Mouse (Mus musculus): ENCODE data around the gene Kdm7a.
A peak's percentile ranks its signal among the peaks of the same experiment; 100 is the strongest.

The Kdm7a gene

DNA sequence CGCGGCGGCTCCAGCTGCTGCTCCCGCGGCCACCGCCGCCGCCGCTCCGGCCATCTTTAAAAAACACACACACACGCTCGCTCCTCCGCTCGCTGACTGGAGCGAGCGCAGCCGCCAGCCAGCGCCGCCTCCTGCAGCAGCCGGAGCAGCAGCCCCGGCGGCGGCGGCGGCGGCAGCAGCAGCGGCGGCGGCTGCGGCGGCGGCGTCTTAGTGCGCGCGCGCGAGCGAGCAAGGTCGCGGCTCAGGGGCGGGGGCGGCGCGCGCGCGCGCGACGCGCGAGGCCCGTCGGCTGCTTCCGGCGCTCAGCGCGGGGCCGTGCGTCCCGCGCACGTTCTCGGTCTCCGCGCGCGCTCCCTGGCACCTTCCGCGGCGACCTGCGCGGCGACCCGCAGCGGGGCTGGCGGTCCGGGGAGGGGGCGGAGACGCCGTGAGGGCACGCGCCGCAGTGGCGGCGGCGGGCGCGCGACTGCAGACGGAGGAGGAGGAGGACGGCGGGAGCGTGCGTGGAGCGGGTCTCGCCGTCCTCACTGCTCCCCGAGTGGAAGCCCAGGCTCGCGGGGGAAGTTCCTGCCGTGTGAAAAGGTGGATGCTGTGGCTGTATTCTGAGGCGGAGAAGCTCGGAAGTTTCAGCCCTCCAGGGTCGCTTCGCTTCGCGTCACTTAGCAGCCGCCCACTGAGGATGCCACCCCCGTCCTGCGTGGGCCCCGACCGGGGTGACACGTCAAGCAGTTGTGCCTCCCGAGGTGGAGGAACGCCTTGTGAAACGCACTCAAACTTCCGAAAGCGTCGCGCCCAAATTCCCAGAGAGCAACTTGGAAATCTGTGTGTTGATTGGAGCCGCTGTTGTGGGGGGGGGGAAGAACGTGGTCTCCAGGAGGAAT is at the start of gene Kdm7a:
Gene Kdm7a (minus strand): TSS at position 209 of the 881 bp plus-strand sequence.
- peak; percentile 95 for DNase-seq

DNA sequence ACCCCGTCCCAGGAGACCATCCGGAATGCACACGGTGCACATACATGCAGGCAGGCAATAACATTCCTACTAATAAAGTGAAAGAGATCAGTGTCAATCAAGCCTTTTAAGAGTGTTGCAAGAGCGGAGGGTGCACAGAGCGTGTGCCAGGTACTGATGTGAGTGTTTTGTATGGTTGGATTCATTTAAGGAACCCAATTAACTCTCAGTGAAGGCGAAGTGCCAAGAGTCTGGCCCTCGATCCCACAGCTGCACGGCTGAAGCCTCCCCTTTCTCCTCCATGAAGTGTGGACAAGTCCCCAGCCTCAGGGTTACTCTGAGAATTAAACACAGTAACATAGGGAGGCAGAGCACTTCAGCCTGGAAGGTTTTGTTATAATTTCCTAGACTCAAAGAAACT is 48.7 kb upstream of the Kdm7a start:
- no peak for DNase-seq

DNA sequence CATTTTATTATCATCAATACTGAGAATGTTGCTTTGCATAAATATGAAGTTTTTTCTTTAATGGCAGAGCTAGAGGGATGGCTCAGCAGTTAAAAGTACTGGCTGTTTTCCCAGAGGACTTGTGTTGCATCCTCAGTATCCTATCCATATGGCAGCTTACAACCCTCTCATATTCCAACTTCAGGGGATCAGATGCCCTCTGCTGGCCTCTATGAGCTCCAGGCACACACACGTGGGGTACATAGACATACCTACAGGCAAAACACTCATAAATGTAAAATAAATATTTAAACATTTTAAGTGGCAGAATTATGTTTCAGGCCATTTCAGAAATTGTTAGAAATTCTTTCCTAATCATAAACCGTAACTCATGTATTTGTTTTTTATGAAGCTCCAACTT is 43.5 kb upstream of the Kdm7a start:
- DNase-seq, result no peak

DNA sequence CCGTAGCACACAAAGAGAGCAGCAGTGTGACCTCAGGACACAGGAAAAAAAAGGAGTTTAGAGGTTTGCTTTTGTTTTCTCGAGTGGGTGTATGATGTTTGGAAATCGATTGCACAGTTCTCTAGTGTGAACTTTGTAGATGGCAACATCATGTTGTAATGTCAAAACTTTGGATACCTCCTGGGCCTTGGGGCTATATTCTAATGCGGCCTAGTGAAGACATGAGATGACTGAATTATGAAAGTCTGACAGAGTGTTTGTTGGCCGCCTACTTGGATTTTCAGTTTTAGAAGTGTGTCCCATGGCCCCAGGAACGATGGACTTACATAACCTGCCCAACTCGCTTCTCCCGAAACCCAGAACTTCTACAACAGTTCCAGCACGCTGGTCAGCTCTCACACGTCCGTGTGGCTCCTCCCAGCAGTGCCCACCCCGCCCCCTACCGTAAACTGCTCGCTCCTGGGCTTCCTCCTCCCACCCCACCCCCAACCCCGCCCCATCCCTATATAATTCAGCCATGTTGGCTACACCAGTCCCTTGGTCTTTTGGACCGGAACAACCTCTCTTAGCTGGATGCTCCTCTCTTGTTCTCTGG is 42.7 kb upstream of the Kdm7a start:
- no peak for DNase-seq

DNA sequence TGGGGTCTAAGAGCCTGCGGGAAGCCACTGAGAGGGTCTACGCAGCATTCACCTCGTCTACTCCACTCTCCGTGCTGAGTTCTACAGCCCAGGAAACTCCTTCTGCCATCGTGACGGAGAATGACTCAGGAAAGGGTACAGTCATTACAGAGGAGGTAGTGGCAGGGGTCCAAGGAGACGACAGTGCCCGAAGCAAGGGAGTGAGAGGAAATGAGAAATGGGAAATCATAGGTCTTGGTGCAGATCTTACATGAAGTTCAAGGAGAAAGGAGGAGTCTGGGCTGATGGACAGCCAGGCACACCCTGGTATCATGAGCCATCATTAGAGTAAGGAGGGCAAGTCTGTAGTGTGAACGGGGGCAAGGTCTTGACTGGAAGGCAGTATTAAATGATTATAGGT is 37.5 kb upstream of the Kdm7a start:
- DNase-seq, result no peak

DNA sequence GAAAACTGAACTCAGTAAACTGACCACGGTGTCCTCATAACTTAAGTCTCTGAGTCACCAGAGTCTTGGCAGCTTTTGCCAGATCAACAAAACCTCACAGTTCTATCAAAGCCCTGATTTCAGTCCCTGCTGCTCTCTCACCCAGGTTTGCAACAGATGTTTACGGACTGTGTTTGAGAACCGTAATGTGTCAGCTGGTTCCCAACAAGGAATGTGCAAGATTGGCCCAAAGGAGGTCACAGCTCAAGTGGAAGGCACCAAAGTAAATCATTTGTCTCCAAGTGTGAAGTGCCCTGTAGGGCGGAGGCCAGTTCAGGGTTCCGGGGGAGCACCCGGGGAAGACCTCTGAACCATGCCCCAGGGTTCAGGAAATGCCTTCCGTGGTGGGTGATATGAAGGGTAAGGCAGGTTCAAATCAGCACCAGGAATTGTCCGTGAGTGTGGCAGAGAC is 36.9 kb upstream of the Kdm7a start:
- peak; percentile 58 for DNase-seq

DNA sequence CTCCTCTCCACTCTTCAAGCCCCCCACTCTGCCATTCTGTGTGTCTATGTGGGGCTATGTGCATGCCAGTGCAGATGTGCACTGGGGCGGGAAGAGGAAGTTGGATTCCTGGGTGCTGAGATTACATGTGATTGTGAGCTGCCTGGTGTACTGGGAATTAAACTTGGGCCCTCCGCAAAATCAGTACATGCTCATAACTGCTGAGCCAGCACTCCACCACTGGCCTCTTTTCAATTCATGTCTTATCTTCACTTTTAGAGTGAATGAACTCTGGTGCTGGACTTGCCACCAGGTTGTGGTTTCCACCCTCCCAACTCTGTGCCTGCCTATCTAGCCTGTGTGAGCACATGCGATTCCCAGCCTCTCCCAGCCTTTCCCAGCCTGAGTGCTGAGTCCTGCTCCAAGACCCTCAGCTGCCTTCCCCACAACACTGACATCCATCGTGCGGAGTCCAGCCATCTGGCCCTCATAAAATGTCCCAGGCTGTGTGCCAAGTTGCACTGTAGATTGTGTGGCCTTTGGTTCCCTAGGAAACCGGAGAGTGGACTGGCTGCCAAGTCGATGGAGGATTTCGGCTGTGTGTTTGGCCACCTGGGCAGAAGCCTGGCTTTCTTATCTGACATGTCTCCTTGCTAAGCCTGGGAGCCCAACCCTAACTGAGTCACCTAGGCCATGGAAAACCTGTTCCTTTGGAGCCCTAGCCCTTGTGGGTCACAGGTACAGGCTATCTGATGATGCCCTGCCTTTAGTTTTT is 36.3 kb upstream of the Kdm7a start:
- DNase-seq, result peak; percentile 91

DNA sequence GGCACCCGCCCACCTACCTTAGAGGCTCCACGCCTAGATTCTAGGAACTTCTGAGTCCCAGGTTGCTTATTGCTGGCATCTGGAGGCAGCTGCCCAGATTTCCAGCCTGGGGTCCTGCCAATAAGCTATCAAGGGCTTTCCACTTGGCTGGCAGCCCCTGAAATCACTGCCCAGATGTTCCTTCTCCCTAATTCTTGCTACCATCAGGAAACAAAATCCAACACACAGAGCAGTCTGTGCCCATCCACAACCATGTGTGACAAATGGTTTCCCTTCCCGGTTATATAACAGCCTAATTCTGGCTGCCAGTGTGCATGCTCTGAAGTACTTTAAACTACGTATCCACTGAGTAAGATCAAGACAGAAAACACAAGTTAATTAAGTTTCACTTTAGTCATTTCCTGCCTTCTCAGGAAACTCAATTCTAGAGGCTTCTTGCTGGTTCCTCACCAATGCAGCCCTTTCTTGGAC is 34.9 kb upstream of the Kdm7a start:
- no peak for DNase-seq

DNA sequence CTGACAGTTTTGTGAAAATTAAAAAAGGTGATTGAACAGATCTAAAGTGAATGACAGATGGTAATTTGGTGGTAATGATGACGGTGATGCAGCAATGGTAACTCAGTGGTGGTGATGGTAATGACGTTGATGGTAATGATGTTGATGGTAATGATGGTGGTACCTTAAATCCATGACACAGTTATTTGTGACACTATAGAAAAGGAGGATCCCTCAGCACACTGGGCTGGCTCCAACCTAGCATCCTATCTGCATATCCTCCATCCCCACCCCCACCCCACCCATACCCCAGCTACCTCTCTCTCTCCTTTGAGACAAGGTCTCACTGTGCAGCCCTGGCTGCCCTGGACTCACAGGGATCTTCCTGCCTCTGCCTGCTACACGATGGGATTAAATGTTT is 34.4 kb upstream of the Kdm7a start:
- no peak for DNase-seq

DNA sequence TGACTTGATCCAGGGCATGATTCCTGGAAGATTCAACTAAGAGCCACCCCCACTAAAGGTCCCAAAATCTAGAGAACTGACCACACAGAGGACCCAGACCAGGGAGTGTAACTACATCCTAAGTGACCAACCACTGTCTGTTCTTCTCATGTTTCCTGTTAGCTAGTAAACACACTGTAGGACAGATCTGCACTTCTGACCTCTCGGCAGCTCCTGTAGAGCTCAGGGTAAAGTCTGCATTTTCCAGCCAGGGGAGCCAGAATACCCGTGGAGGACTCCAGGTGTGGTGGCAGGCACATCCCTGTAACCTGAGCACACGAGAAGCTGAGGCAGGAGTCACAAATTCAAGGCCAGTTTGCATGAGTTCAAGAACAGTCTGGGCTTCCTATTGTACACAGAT is 31.3 kb upstream of the Kdm7a start:
- DNase-seq, result no peak

DNA sequence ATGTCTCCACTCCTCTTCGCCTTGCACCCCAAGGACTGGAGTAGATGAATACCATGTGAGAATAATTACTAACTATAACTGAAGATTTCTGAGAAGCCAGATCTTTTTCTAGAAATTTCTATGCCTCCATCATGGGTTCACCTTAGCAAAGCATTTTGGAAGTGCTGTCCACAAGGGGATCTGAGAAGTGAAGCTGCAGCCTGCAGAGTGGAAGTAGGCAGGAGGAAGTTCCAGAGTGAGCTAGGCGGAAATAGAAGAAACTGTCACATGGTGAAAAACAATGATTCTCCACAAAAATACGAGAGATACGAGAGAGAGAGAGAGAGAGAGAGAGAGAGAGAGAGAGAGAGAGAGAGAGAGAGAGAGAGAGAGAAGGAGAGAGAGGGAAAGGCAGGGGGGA is 26.0 kb upstream of the Kdm7a start:
- no peak for DNase-seq

DNA sequence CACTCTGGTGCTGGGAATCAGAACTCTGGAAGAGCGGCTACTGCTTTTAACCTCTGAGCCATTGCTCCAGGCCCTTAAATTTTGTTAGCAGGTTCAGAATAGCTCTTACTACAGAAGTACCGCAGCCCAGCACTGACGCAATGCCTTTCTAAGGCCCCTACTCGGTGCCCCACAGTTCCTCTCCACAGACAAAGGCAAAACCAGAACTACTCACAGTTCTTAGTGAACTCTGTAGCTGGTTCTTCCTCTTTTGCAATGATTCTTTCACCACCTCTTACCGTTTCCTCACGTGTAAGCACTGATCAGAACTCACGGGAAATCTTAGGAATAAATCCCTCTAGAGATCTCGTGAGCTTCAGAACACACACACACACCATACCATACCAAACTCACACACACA is 24.1 kb upstream of the Kdm7a start:
- no peak for DNase-seq

DNA sequence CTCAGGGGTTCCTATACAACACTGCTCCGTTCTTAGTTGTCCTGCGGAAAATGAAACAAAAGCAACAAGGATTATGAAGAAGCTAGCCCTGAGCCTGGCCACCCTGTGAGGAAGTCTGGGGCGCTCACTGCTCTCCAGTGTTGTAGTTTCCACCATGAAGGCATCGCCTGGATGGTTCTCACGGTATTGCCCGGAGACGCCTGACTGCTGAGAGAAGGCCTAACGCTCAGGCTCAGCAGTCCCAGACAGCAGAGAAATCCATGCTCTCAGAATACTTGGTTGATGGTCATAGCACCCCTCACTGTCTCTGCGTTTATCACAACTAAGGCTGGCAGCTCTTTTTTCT is 20.0 kb upstream of the Kdm7a start:
- no peak for DNase-seq

DNA sequence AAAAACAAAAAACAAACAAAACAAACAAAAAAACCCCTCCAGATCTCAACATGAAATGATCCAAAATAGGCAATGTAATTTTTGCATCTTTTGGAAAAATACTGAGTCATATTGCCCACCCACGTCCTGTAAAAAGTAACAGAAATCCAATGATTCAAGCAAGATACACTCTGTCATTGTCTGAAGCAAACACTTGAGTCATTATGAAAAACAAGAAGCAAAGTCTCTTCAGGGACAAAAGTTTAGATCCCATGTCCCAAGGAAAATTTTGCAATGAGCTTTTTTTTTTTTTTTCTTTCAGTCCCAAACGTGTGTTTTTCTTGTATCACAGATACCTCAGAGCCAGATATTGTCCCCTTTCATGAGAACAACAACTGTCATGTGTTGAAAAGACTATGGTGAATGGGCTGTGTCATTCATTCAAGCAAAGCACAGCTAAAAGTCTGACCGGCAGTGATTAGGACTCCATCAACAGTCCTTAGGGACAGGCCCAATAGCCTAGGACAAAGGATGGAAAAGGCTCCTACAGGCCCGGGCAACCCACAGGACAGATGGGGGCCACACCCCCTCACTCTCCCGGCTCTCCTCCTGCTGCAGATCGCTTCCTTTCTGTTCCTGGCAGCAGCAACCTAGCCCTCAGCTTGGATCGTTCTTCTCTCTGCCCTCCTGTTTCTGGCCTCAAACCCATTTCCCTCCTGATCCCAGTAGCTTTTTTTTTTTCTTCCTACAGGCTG is 19.5 kb upstream of the Kdm7a start:
- DNase-seq, result no peak

DNA sequence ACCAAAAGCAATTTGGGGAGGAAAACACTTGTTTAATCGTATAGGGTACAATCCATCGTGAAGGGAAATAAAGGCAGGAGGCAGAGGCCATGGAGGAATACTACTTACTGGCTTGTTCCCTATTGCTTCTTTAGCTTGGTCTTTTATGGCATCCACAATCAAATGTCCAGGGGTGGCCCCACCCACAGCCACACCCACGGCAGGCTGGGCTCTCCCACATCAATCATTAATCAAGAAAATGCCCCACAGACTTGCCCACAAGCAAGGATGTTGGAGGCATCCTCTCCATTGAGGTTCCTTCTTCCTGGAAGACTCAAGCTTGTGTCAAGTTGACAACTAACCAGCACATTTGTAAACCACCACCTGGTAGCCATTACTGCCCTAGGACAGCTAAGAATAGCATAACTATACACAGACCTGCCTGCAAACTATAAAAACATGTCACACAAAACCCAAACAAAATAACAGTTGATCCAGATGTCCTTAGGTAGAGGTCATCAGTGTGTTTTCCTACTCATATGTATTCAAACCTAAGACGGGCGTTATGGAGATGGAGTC is 16.8 kb upstream of the Kdm7a start:
- DNase-seq, result no peak

DNA sequence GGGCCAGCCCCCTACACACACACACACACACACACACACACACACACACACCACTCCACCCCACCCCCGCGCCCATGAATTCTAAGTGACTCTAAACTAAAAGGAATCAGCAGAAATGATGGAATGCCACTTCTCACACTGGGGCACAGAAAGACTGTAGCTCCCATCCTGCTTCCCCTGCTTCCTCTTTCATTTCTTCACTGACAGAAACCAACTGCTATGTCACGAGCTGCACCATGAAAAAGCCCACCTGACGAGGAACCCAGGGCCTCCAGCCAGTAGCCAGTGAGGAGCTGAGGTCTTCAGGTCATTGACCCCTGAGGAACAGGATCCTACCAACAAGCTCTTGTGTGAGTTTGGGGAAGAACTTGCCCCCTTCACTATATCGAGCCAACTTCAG is 15.9 kb upstream of the Kdm7a start:
- no peak for DNase-seq

DNA sequence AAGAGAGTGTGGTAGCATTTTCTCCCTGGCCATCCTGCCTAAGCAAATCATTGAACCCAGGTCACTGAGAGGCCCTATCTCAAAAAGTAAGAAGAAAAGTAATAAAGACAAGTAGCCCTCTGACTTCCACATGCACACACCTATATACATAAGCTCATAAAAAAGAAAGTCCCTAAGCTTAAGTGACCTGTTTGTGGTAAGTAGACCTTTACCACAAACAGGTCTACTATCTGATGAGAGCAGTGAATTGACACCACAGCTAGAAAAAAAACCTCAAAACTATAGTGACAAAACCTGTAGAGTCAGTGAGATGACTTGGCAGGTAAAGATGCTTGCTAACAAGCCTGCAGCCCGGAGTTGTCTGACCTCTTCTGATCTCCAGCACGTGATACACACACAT is 11.4 kb upstream of the Kdm7a start:
- DNase-seq, result no peak

DNA sequence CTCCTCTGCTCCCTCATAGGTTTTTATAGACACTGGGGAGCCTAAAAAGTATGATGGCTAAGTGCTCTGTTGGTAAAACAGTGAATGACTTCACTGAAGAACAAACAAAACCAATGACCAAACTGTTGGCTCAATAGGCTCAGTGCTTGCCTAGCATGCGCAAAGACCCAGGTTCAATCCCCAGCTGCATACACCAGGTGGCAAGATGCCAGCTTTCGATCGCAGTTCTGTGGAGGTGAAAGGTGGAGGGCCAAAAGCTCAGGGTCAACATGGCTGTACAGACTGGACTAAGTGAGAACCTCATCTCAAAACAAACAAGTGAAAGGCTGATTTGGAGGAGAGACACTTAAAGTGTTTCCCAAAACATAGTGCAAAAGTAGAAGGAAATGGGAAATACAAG is 10.5 kb upstream of the Kdm7a start:
- DNase-seq, result no peak

DNA sequence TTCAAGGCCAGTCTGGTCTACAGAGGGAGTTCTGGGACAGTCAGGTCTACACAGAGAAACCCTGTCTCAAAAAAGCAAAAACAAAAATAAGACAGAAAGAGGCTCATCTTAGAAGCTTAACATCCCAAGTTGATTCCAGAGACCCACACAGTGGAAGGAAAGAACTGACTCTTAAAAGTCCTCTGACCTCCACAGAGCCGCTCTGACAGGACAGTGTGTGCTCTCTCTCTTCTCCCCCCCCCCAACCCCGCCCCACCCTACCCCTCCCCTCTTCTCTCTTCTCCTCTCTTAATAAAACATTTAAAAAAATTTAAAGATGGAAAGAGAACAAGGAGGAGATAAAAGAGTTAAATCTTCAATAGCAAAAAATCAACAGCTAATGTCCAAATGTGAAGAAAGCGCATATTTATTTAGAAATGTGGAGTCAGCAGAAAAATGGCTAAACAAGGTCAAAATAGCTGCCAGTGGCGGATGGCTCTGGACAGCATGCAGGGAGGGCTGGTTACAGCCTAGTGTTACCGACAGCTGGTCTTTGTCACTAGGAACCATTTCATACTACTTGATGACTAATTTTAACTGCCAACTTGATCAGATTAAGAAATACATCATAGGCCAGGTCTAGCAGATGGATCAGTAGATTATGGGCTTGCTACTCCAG is 8.5 kb upstream of the Kdm7a start:
- DNase-seq, result no peak

DNA sequence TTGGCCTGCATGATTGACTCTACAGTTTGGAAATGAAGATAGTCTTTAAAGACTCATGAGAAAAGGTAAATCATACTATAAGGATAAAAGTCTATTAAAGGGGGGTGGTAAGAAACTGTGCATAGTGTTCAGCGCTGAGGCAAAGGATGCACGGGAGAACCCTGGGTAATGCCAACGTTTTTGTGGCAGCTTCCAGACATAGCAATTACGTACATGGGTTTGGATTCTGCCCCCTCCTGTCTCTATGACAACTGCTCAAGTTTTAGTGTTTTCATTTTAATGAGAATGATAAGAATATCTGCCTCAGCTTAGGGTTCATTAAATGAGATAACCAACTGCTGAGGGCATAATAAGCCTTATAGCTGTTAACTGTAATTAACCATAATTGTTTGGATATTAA is 3.1 kb upstream of the Kdm7a start:
- no peak for DNase-seq

DNA sequence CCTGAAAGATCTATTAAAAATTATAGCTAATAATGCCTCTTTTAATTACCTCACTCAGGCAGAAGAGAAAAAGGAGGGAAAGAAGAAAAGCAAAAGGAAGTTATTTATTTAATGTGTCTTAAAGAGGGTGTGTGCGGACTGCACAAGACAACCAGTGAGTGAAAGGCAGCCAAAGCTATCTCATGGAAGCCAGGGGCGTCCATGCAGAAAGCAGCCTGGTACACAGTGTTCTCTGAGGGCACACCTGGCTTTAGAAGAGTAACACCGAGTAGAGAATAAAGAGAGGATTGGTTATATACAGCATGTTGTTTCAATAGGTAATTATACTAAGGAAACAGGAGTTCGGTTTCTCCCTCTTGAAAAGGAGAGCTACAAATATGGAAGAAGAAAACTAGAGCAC is 1.6 kb upstream of the Kdm7a start:
- peak; percentile 52 for DNase-seq

Data from kidney, postnatal 14 days (tissue).